Mouse (Mus musculus): ENCODE data around the gene Olfr550.
"Not testable (repeated sequence)": the region's sequence is repeated elsewhere in the genome, so short reads cannot be mapped to it uniquely, and the experiment has no call there.

Gene Olfr550

DNA sequence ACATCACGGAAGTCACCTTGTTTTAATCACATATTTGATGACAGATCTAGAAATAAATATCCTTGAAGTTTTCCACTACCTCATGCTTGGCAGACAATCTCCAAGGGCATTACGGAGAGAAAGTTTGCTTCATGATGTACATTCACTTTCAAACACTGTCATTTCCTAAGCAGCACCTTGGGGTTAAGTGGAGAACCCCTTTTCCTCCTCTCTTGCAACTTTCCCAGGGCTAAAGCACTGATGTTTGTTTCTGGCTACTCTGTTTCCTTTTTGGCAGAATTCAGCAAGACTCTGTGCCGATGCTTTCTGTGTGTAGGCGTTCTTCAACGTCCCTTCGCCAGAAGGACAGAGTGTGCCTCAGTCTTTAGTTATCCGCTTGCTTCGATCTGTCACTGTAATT, at the start of gene Olfr550:
Gene Olfr550 (plus strand): TSS at position 301 of the 400 bp plus-strand sequence.
- no peak for DNase-seq

DNA sequence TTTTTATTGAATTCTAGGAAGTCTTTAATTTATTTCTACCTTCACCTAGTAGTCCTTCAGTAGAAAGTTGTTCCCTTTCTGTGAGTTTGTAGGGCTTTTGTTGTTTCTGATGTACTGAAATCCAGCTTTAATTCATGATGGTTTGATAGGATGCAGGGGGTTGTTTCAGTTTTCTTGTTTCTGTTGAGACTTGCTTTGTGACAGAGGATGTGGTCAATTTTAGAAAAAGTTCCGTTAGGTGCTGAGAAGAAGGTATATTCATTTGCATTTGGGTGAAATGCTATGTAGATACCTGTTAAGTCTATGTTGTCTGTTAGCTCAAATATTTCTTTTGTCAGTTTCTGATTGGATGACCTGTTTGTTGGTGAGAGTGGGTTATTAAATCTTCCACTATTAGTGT, 42.2 kb upstream of the Olfr550 start:
- DNase-seq, result no peak

DNA sequence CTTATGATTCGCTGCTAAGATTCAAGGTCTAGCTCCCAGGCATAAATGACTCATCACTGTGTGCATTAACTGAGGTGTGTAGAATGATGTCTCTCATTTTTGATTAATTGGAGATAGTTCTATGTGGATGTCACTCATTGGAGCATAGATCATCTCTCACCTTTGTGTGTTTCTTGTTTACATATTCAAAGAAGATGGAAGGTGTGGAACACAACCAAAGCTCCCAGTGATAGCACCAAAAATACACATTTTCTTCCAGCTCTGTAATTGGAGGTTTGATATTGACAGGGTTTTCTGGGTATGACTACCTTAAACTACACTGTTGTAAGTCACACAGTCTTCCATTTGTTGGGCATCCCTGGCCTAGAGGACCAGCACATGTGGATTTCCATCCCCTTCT, 36.8 kb upstream of the Olfr550 start, which contains the start of gene Olfr547:
Gene Olfr547 (plus strand): TSS at position 301 of the 400 bp plus-strand sequence.
- DNase-seq, result no peak

DNA sequence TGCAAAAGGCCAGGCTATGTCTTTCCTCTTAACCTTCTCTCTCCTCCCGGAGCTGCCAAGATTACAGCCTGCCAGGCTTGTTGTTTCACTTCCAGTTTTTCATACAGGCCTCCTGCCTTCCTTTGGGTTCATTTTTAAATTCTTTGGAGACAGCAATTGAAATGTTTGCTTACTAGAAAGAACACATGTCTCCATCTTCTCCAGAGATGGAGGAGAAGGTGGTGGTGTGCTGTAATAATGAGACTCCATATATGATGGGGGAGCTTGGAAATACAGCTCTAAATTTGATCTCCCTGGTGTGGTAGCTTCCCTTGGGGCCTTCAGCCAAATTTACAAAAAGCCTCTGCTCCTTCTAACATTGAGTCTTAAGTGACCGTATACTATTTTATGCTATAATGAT, 30.6 kb upstream of the Olfr550 start, which contains the start of gene Olfr548-ps1:
Gene Olfr548-ps1 (plus strand): TSS at position 301 of the 400 bp plus-strand sequence.
- DNase-seq, result no peak

DNA sequence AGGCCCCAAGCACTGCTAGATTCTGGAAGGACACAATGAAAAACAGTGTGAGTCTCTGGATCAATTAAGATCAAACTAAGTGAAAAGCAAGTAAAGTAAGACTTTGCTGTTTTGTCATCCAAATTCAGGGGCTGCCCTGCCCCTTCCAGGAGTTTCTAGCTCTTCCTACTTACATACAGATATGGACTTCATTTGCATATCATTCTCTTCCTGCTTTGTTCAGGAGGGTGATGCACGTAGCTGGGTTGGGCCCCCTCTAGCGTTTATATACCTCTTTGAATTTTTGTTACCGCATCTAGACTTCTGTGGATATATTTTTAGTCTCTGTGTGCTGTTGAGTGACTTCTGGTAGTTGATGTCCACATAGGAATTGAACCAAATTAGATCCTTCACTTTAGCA, 30.0 kb upstream of the Olfr550 start:
- DNase-seq, result no peak

DNA sequence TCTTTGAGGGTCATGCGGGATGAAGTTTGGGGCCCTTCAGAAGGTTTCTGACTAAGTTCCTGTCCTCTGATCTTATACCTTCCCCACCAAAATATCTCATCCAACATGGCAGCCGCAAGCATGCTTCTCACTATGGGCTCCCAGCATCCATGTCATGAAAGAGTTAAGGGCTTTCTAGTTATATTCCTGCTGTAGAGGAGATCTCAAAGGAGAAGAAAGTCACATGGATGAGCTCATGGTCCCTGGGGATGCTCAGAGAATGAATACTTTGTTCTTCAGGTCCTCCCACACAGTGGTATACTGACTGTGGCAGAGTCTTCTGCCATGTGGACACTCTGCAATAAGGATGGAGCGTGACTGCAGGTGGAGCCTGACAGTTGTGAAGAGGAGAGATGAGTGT, 21.7 kb upstream of the Olfr550 start, which contains the start of gene Olfr549:
Gene Olfr549 (plus strand): TSS at position 301 of the 400 bp plus-strand sequence.
- no peak for DNase-seq

DNA sequence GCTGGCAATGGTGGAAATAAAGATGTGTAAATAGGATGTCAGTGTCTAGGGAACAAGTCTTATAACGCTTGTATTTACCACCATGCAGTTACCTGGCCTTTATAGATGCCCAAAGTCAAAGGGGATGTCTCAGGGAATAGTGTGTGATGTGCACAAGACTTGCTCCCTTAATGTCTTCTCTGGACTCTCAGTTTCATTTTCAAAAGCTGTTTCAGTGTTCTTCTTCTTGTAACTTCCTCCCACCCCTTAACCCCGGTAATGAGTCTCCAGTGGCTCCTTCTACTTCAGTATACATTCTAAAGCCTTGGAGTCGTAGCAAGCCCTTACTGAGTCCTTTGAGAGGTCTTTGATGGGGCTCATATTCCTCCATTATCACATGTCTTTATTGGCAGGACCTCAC, 18.0 kb upstream of the Olfr550 start:
- no peak for DNase-seq

DNA sequence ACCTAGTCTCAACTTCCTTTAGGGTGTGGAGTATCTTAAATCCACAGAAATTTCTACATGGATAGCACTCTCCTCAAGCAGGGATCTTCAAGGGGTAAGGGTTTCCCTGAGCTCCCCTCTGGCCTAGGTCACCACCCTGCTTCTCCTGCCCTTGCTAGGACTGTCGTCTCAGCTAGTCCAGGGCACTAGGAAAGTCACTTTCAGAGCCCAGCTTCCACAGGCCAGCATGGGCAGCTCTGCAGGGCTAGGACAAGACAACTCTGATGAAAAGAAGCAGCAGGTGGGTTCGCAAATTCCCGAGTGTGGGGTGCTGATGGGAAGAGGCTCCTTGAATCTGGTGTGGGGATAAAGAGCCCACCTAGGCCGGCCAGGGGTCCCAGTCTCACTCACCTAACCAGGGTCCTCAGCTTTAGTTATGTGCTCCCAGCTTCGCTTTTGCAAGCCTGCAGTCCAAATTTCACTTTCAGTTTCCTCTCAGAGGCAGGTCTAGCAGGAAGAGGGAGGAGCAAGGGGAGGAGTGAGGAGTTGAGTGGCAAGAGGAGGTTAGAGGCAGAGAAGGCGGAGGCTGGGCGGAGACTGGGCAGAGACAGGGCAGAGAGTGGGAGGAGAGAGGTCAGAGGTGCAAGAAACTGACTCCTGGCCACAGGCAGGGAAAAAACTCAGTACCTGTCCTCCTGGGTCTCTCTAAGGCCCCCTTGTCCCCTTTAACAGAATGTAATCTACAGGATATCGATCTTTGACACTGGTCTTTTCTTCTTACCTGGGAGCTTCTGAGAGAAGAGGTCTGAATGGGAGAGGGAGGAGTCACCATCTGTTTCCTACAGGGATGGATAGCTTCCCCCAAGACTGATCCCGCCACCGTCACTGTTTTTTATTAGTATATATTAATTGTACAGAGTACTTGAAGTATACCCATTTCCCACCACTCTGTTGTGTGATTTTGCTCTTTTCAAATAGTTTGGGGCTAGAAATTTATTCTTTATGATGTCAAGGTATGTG, 5.9 kb upstream of the Olfr550 start, which contains the start of gene Trim21:
Gene Trim21 (minus strand): TSS at position 488 of the 999 bp plus-strand sequence.
- peak; percentile 36 for DNase-seq

DNA sequence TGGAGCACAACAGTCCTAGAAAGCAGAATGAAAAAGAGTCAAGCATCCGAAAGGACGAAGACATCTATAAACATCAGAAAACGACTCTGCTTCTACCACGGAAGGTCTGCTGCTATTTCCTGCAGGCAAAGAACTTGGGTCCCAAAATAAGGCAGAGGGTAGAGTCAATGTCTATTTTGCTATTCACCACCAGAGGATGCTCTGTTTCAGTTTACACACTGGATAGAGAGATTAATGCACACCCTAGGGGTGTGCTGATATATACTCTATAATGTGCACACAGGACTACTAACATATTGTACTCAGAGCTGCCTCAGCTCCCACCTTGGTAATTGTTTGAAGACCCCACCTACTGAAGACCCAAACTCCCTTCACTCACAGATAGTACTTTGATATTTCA, 5.0 kb upstream of the Olfr550 start:
- no peak for DNase-seq

DNA sequence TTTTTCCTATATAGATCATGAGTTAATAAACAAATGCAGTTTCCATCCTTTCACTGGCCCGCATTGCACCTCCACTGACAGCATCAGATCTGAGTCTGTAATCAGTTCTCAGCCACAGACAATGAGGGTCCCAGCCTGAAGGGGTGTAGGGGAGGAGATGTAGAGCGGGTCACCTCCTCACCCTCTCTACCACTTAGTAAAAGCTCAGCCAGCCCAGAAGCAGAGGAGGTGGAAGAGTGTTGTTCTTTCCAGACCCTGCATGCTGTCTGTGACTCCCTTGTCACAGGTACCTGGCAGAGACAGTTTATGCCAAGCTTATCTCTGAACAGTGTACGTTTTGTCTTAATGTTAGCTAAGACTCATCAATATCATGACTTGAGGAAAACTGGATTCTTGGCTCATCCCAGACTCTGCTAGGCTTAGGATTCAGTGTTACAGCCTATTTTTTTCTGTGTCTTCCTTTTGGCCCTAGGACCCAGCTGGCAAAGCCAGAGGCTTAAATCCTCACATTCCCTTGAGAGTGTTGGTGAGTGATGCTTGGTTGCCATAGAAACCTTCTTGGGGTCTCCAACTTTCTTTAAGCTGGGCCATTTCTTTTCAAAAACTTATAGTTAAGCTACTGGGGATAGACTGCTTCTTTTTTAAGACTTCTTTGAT, 2.1 kb downstream of the Olfr550 start:
- DNase-seq, result no peak

DNA sequence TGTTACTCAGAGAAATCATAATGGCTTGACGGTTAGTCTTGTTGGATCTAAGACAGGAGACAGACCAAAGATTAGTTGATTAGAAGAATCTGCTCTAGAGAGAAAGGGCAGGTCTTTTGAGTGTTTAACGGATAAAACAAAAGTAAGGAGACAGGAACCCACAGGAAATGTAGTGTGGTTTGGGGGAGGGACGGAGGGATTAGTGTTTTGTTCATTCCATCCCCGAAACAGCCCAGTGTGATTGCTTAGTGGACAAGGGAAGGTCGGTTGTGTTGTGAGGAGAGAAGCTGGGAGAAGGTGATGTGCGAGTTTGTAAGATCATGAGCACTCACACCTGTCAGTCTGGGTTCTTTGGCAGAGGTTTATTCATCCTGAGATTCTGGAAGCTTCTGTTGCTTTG, 4.8 kb downstream of the Olfr550 start:
- DNase-seq, result no peak

DNA sequence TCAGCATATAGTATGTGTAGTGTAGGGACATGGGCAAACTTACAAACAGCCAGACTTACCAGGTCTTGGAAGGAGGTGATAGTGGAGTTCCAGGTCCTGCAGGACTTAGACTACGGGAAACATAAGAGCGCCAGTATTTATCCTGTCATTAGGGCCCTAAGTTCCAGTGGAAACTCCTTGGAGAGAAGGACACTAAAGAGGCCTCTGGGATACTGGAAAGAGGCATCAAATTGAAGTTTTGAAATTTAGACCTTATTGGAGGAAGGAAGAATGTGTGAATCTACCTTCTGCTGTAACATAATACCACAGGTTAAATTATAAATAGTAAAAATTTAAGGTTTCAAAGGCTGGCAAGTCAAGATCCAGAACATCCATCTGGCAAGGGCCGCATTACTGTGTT, 20.5 kb downstream of the Olfr550 start, which contains the start of gene Olfr551:
Gene Olfr551 (minus strand): TSS at position 101 of the 400 bp plus-strand sequence.
- no peak for DNase-seq

DNA sequence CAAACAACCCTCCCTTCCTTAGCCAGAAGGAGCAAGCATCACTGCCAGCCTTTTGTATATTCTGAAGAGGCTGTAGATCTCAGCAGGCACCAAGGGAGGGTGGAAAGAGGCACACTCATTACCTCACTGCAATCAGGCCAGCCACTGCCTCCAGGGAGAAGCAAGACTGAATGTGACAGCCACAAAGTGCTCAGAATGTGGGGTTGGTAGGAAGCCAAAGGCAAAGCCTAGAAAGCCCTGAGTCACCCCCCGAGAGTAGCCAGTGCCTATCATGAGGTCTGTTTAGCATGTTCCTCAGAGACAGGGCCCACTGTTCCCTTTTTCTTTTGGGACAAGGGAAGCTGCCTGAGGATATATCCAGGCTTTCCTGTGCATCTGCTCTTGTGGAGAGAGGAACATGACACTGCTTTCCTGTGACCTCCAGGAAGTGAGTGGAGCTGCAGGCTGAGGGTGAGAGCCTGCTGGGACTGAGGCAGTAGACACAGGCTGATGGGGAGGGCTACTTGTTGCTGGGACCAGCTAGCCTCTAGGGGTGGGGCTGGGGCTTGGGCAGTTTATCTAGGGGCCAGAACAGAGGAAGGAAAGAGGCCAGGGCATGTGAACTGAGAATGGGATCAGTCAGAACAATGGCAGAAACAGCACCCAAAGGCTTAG, 26.3 kb downstream of the Olfr550 start, which contains the start of gene Olfr552:
Gene Olfr552 (plus strand): TSS at position 393 of the 654 bp plus-strand sequence.
- no peak for DNase-seq

DNA sequence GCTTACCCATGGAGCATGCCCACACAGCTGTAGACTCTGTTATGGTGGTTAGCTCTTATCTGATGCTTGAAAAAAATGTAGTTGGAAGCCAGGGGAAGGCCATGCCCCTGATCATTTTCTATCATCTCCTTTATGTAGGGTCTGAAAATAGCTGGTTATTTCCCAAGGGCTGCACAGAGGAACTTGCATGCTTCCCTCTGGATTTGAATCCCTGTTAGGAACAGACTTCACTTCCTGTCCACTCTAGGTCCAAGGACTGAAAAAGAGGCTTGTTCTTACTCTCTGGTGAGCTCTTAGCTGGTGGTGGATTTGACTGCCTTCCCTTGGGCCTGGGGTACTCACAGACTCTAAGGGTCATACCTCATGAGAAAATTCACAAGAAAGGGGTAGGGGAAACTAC, 46.9 kb downstream of the Olfr550 start, which contains the start of gene Olfr553:
Gene Olfr553 (minus strand): TSS at position 101 of the 400 bp plus-strand sequence.
- no peak for DNase-seq

DNA sequence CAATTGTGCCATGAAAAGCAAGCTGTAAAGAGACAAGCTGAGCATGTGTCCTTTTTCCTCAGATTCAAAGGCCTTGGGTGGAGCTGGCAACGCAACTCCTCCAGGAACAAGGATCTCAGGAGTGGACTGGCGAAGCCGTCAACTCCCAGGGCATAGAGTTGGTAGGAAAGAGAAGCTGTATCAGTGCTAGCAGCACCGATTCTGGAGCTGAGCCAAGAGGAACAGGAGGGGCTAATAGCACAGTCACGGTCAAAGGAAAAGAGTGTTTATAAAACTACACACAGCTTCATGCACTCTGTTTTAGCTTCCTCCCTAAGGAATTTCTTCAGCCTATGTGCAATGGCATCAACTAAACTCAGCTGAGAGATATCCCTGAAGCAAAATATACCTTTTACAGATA, 48.4 kb downstream of the Olfr550 start:
- no peak for DNase-seq

DNA sequence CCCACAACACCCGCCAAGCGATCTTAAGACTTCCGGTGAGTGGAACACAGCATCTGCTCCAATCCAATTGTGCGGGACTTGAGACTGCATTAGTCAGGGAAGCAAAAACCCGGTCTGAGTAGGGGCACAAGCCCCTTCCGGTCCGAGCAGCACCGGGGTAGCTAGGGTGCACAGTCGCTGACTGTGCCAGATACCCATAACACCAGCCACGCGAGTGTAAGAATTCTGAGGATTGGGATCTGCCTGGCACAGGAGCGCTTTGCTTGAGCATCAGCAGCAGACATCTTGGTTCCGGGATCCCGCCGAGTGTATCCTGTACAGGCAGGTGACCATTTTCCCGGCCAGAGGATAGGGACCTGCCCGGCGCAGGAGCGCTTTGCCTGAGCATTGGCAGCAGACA, 49.1 kb downstream of the Olfr550 start:
- DNase-seq, result not testable (repeated sequence)
